Mouse (Mus musculus): ENCODE data around the gene Olfr317. TPM values are rescaled to one million over a fixed set of nuclear protein-coding genes. Genes with fewer than 3 reads are reported as not detected.
"Not testable (repeated sequence)": the region's sequence is repeated elsewhere in the genome, so short reads cannot be mapped to it uniquely, and the experiment has no call there.

The Olfr317 gene
- not detected in 2 replicates for polyA plus RNA-seq (2012; rRNA removed)

DNA sequence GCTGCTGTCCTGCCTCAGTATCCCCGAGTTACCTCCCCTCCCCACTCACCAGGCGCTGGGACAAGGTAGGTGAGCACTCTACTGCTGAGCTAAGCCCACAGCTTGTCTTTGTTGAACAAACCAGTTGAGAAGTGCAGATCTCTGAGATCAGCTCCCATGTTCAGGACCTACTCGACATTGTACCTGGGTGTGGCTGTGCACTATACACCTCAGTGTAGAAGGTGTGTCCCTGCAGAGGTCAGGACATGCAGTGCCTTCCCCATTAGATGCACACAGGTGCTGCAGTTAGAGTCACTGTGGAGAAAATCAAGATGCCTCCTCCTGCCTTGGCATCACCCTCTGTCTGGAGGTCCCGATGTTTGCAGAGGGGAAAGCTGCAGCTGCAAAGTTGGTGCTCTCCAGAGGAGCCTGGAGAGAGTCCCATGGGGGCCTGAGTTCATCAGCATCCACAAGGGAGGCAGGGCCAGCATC, at the start of gene Olfr317:
Gene Olfr317, minus strand, starts transcription at position 421 of the 471 bp plus-strand sequence.
- DNase-seq (ENCODE audit: low read depth), result no peak

- DNase-seq (ENCODE audit: low read depth), result no peak
Measured at GRCm38 (mm10) chr11:58788346-58788745, 49.3 kb upstream of the Olfr317 start.

- no peak for DNase-seq (ENCODE audit: low read depth)
Measured at GRCm38 (mm10) chr11:58787651-58788050, 48.6 kb upstream of the Olfr317 start.

- DNase-seq (ENCODE audit: low read depth), result no peak
Measured at GRCm38 (mm10) chr11:58784182-58784581, 45.2 kb upstream of the Olfr317 start.

DNA sequence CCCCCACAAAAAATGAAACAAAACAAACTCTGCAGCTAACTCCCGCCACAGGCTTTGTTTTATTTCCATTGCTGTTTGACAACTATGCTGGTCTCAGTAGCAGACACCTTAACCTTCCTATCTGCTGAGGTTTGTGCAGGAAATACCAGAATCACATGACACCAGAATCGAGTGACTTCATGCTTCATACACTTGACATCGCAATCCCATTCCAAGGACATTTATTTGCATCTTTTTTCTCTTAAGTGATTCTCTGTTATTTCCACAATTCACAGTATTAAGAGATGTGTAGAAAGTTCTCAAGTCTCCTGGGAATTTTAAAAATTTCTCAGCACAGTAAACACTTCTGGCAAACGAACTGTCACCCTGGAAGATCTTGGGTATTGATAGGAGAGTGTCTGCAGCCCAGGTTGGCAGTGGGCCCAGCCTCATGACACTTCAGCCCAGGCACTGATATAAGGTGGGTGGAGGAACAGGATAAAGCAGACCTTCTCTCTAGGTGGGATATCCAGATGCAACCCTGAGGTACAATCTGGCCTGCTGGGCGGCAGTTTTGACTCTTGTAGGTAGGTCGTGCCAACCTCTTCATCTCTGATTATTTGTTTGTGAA, 43.6 kb upstream of the Olfr317 start, which contains the start of gene Olfr314:
Gene Olfr314, plus strand, starts transcription at position 473 of the 610 bp plus-strand sequence.
- DNase-seq (ENCODE audit: low read depth), result no peak

- no peak for DNase-seq (ENCODE audit: low read depth)
Measured at GRCm38 (mm10) chr11:58772888-58773287, 33.9 kb upstream of the Olfr317 start, which contains the start of gene Olfr315. TSS of gene Olfr315 (plus strand) at chr11:58773188.

GRCm38 (mm10) chr11:58752434-58752833, 13.4 kb upstream of the Olfr317 start, which contains the start of gene Olfr316:
TSS of gene Olfr316 (plus strand) at chr11:58752734.
- DNase-seq (ENCODE audit: low read depth), result no peak

- DNase-seq (ENCODE audit: low read depth), result not testable (repeated sequence)
Measured at GRCm38 (mm10) chr11:58751096-58751495, 12.1 kb upstream of the Olfr317 start.

DNA sequence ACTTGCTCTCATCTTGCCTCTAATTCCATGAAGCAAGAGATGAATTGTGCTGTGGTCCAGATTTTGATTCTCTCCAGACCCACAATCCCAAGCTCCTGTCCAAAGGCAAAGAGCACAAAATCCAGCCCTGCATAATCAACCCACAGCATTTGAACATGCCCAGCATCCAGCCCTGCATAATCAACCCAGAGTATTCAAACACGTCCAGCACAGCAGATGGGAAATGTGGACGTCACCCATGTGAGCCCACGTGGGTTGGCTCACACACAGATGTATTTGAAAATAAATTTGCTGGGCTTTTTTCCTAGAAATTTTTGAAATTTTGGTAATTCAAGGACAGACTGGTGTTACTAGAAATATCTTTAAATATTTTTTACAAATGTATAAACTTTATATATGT, 5.6 kb downstream of the Olfr317 start:
- no peak for DNase-seq (ENCODE audit: low read depth)

DNA sequence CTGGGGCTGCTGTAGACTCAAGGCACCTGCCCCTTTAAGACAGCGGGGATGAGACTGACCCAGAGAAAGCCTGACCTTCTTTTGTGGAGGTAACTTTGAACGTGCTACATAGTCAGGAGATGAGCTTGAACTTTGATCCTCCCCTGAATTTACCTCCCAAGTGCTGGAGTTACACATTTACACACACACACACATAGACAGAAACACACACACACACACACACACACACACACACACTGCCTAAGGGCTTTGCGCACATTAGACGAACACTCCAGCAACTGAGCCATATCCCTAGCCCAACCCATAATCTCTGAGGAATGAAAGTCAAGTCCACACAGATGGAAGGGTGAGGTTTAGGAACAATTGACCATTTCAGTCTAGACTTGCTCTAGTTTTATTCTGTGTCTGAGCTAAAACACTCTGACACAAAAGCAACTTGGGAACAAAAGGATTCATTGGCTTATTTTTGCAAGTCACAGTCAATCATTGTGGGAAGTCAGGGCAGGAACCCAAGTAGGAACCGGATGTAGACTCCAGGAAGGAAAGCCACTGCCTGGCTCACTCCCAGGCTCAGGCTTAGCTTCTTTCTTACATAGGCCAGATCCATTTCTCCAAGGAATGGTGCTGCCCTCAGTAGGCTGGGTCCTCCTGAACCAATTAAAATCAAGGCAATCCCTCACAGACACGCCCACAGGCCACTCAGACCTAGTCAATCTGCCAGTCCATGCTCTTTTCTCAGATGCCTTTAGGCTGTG, 10.9 kb downstream of the Olfr317 start:
- not testable (repeated sequence) for DNase-seq (ENCODE audit: low read depth)

GRCm38 (mm10) chr11:58723914-58724313, 15.1 kb downstream of the Olfr317 start, which contains the start of gene Olfr318:
TSS of gene Olfr318 (minus strand) at chr11:58724014.
- DNase-seq (ENCODE audit: low read depth), result no peak

- DNase-seq (ENCODE audit: low read depth), result no peak
Measured at GRCm38 (mm10) chr11:58719701-58720100, 19.3 kb downstream of the Olfr317 start.

DNA sequence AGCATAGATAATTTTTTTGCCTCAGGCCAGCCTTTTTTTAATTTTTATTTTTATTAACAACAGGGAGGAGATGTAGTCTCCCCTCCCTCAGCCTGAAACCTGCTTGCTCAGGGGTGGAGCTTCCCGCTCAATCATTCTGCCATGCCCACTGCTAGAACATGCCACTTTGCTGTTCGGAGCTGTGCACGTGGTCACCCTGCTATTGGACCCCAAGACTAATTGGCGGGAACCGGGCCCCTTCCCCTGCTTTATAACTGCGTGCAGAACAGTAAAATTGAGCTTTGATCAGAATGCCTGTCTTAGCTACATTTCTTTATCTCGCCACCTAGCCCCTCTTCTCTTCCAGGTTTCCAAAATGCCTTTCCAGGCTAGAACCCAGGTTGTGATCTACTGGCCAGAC, 21.3 kb downstream of the Olfr317 start:
- not testable (repeated sequence) for DNase-seq (ENCODE audit: low read depth)

DNA sequence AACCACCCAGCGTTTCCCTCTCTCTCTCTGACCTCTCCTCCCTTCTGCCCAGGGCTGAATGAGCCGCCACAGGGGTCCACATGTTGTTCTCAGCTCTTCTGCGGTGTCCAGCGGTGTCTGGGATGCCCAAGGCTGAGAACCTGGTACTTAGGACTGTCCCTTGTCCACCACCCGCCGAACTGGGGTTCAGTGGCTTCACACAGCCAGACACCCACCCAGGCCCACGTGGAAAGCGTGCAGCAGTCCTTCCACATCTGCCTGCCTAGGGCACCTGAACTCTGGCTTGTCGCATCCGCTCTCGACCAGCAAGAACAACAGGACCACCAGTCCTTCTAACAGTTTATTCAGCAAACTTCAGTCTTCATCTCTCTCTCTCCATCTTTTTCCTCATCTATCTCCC, 29.9 kb downstream of the Olfr317 start:
- no peak for DNase-seq (ENCODE audit: low read depth)

- DNase-seq (ENCODE audit: low read depth), result no peak
Measured at GRCm38 (mm10) chr11:58698862-58699261, 40.1 kb downstream of the Olfr317 start, which contains the start of gene Olfr319. TSS of gene Olfr319 (plus strand) at chr11:58699162.

Other genes with a start within 250 kb of the Olfr317 start
- gene Olfr332, start 246.7 kb downstream of the Olfr317 start, polyA plus RNA-seq (2012; rRNA removed), result 0.08 and 0.13 TPM in 2 replicates
- not detected in 2 replicates for gene Olfr331, start 236.6 kb downstream of the Olfr317 start, polyA plus RNA-seq (2012; rRNA removed)
- gene Olfr330, start 204.4 kb downstream of the Olfr317 start, polyA plus RNA-seq (2012; rRNA removed), result not detected in 2 replicates
- gene Olfr329-ps, start 192.8 kb downstream of the Olfr317 start, polyA plus RNA-seq (2012; rRNA removed), result not detected in 2 replicates
- not detected in 2 replicates for gene Olfr328, start 183.6 kb downstream of the Olfr317 start, polyA plus RNA-seq (2012; rRNA removed)
- gene Olfr224, start 168.7 kb downstream of the Olfr317 start, polyA plus RNA-seq (2012; rRNA removed), result not detected in 2 replicates
- gene Olfr325, start 161.5 kb downstream of the Olfr317 start, polyA plus RNA-seq (2012; rRNA removed), result not detected in 2 replicates
- gene Olfr324, start 144.1 kb downstream of the Olfr317 start, polyA plus RNA-seq (2012; rRNA removed), result not detected in 2 replicates
- gene 2210407C18Rik, start 123.1 kb downstream of the Olfr317 start, polyA plus RNA-seq (2012; rRNA removed), result 0.29 TPM in 1 of 2 replicates, not detected in the other
- not detected in 2 replicates for gene Olfr323, start 108.7 kb downstream of the Olfr317 start, polyA plus RNA-seq (2012; rRNA removed)
- not detected in 2 replicates for gene Trim58, start 98.7 kb downstream of the Olfr317 start, polyA plus RNA-seq (2012; rRNA removed)
- not detected in 2 replicates for gene Olfr322, start 80.4 kb downstream of the Olfr317 start, polyA plus RNA-seq (2012; rRNA removed)
- not detected in 2 replicates for gene Olfr320, start 58.1 kb downstream of the Olfr317 start, polyA plus RNA-seq (2012; rRNA removed)
- 0.06 TPM in 1 of 2 replicates, not detected in the other for gene Olfr319, start 40.0 kb downstream of the Olfr317 start, polyA plus RNA-seq (2012; rRNA removed)
- not detected in 2 replicates for gene Olfr318, start 15.2 kb downstream of the Olfr317 start, polyA plus RNA-seq (2012; rRNA removed)
- not detected in 2 replicates for gene Olfr316, start 13.5 kb upstream of the Olfr317 start, polyA plus RNA-seq (2012; rRNA removed)
- gene Olfr315, start 34.0 kb upstream of the Olfr317 start, polyA plus RNA-seq (2012; rRNA removed), result not detected in 2 replicates
- not detected in 2 replicates for gene Olfr314, start 43.7 kb upstream of the Olfr317 start, polyA plus RNA-seq (2012; rRNA removed)
- gene Fam183b, start 62.7 kb upstream of the Olfr317 start, polyA plus RNA-seq (2012; rRNA removed), result 3.3 and 4.8 TPM in 2 replicates
- not detected in 2 replicates for gene Olfr313, start 75.8 kb upstream of the Olfr317 start, polyA plus RNA-seq (2012; rRNA removed)
- gene Olfr312, start 90.0 kb upstream of the Olfr317 start, polyA plus RNA-seq (2012; rRNA removed), result not detected in 2 replicates
- not detected in 2 replicates for gene Olfr311, start 100.0 kb upstream of the Olfr317 start, polyA plus RNA-seq (2012; rRNA removed)
- 4.6 and 6.2 TPM in 2 replicates for gene Gm12258, start 107.9 kb upstream of the Olfr317 start, polyA plus RNA-seq (2012; rRNA removed)
- 7.6 and 9.1 TPM in 2 replicates for gene 2810021J22Rik, start 128.0 kb upstream of the Olfr317 start, polyA plus RNA-seq (2012; rRNA removed)
- 1.2 and 1.9 TPM in 2 replicates for gene Zfp39, start 165.0 kb upstream of the Olfr317 start, polyA plus RNA-seq (2012; rRNA removed)
- 0.03 TPM in 1 of 2 replicates, not detected in the other for gene Btnl10, start 178.7 kb upstream of the Olfr317 start, polyA plus RNA-seq (2012; rRNA removed)
- 163 and 165 TPM in 2 replicates for gene Rnf187, start 199.7 kb upstream of the Olfr317 start, polyA plus RNA-seq (2012; rRNA removed)
- 0.97 and 1.6 TPM in 2 replicates for gene Hist3h2ba, start 209.7 kb upstream of the Olfr317 start, polyA plus RNA-seq (2012; rRNA removed)
- 20.3 and 21.6 TPM in 2 replicates for gene Hist3h2a, start 215.5 kb upstream of the Olfr317 start, polyA plus RNA-seq (2012; rRNA removed)
- gene Trim17, start 215.5 kb upstream of the Olfr317 start, polyA plus RNA-seq (2012; rRNA removed), result 0.39 and 1.3 TPM in 2 replicates
- gene Trim11, start 238.9 kb upstream of the Olfr317 start, polyA plus RNA-seq (2012; rRNA removed), result 22.6 and 25.2 TPM in 2 replicates

Measured in gonadal fat pad, adult 2 months (tissue).